Mouse (Mus musculus): ENCODE data around the gene Nkpd1.

- peak; percentile 32; the same call in 1 of the 2 replicates for TF ChIP-seq CTCF (IDR thresholded peaks at IDR 0.05; ENCODE audit: borderline replicate concordance, control insufficient read depth, extremely low read depth, insufficient read depth, low read length, poor library complexity)
- peak; percentile 85 for TF ChIP-seq POLR2A (IDR thresholded peaks at IDR 0.05; ENCODE audit: control insufficient read depth, extremely low read depth, insufficient read depth, low read length, poor library complexity)
Observed at GRCm38 (mm10) chr7:19572926-19573775, 55.5 kb downstream of the Nkpd1 start.
